Mouse (Mus musculus): ENCODE data around the gene Atp8a1. TPM values are rescaled to one million over a fixed set of nuclear protein-coding genes. Genes with fewer than 3 reads are reported as not detected.

Atp8a1 gene
- polyA plus RNA-seq, 2 experiments: 6.9 to 7.1 TPM

GRCm38 (mm10) chr5:67764798-67765197, 82.4 kb downstream of the Atp8a1 start:
- Histone ChIP-seq H3K36me3 (ENCODE audit: control insufficient read depth, insufficient read depth, low read length) (no peaks in the 10 kb centered on the region), H3K27me3 (ENCODE audit: control insufficient read depth, insufficient read depth, low read length) (no peaks in the 10 kb centered on the region), H3K27ac (replicated peaks; ENCODE audit: low read depth, low read length) (no peak overlapping the region), H3K9ac (ENCODE audit: low read depth, low read length, severe bottlenecking) (no peak overlapping the region), H3K4me2 (replicated peaks; ENCODE audit: low read depth, low read length, severe bottlenecking) (no peak overlapping the region), H3K9me3 (ENCODE audit: control insufficient read depth, low read length) (no peaks in the 10 kb centered on the region), H3K4me3 (replicated peaks; ENCODE audit: low read length) (no peak overlapping the region), H3K4me1 (ENCODE audit: control insufficient read depth, insufficient read depth, low read length) (no peaks in the 10 kb centered on the region)
- DNase-seq (ENCODE audit: low spot score) (no peak), ATAC-seq (ENCODE audit: low FRiP score, low read depth) (no peak)
- WGBS: 90% methylated on average over 3 of the region's 3 CpGs
- TF ChIP-seq POLR2A (IDR thresholded peaks at IDR 0.05; ENCODE audit: borderline replicate concordance, extremely low read depth, insufficient read depth, insufficient read length): no peak

- no peak overlapping the region for H3K9ac ChIP-seq (ENCODE audit: low read depth, low read length, severe bottlenecking)
- no peaks in the 10 kb centered on the region for H3K9me3 ChIP-seq (ENCODE audit: control insufficient read depth, low read length)
- H3K36me3 ChIP-seq (ENCODE audit: control insufficient read depth, insufficient read depth, low read length): no peaks in the 10 kb centered on the region
- H3K4me3 ChIP-seq (replicated peaks; ENCODE audit: low read length): no peak overlapping the region
- TF ChIP-seq POLR2A (IDR thresholded peaks at IDR 0.05; ENCODE audit: borderline replicate concordance, extremely low read depth, insufficient read depth, insufficient read length): no peak
- H3K4me1 ChIP-seq (ENCODE audit: control insufficient read depth, insufficient read depth, low read length): no peaks in the 10 kb centered on the region
- ATAC-seq (ENCODE audit: low FRiP score, low read depth) (no peak), DNase-seq (ENCODE audit: low spot score) (no peak)
- no peak overlapping the region for H3K27ac ChIP-seq (replicated peaks; ENCODE audit: low read depth, low read length)
- H3K27me3 ChIP-seq (ENCODE audit: control insufficient read depth, insufficient read depth, low read length): no peaks in the 10 kb centered on the region
- H3K4me2 ChIP-seq (replicated peaks; ENCODE audit: low read depth, low read length, severe bottlenecking): no peak overlapping the region
- 78% methylated on average over 6 of the region's 6 CpGs for WGBS
These were observed 89.1 kb downstream of the Atp8a1 start for GRCm38 (mm10) chr5:67758126-67758525.

- DNase-seq (ENCODE audit: low spot score): peak; percentile 23
These were observed 91.1 kb downstream of the Atp8a1 start for GRCm38 (mm10) chr5:67756138-67756537.

GRCm38 (mm10) chr5:67753057-67753456, 94.2 kb downstream of the Atp8a1 start:
- 33% methylated on average over 2 of the region's 2 CpGs for WGBS
- H3K27ac ChIP-seq (replicated peaks; ENCODE audit: low read depth, low read length): no peak overlapping the region
- no peak for TF ChIP-seq POLR2A (IDR thresholded peaks at IDR 0.05; ENCODE audit: borderline replicate concordance, extremely low read depth, insufficient read depth, insufficient read length)
- H3K27me3 ChIP-seq (ENCODE audit: control insufficient read depth, insufficient read depth, low read length): no peaks in the 10 kb centered on the region
- no peak overlapping the region for H3K4me2 ChIP-seq (replicated peaks; ENCODE audit: low read depth, low read length, severe bottlenecking)
- no peaks in the 10 kb centered on the region for H3K36me3 ChIP-seq (ENCODE audit: control insufficient read depth, insufficient read depth, low read length)
- H3K9me3 ChIP-seq (ENCODE audit: control insufficient read depth, low read length): no peaks in the 10 kb centered on the region
- H3K4me1 ChIP-seq (ENCODE audit: control insufficient read depth, insufficient read depth, low read length): no peaks in the 10 kb centered on the region
- ATAC-seq (ENCODE audit: low FRiP score, low read depth) (no peak), DNase-seq (ENCODE audit: low spot score) (no peak)
- H3K9ac ChIP-seq (ENCODE audit: low read depth, low read length, severe bottlenecking): no peak overlapping the region
- no peak overlapping the region for H3K4me3 ChIP-seq (replicated peaks; ENCODE audit: low read length)

More at GRCm38 (mm10) chr5:67756138-67756537, 91.1 kb downstream of the Atp8a1 start:
- Histone ChIP-seq H3K4me1 (ENCODE audit: control insufficient read depth, insufficient read depth, low read length) (no peaks in the 10 kb centered on the region), H3K36me3 (ENCODE audit: control insufficient read depth, insufficient read depth, low read length) (no peaks in the 10 kb centered on the region), H3K9me3 (ENCODE audit: control insufficient read depth, low read length) (no peaks in the 10 kb centered on the region), H3K27me3 (ENCODE audit: control insufficient read depth, insufficient read depth, low read length) (no peaks in the 10 kb centered on the region), H3K27ac (replicated peaks; ENCODE audit: low read depth, low read length) (no peak overlapping the region), H3K9ac (ENCODE audit: low read depth, low read length, severe bottlenecking) (no peak overlapping the region), H3K4me2 (replicated peaks; ENCODE audit: low read depth, low read length, severe bottlenecking) (no peak overlapping the region), H3K4me3 (replicated peaks; ENCODE audit: low read length) (no peak overlapping the region)
- no peak for ATAC-seq (ENCODE audit: low FRiP score, low read depth)
- 21% methylated on average over 6 of the region's 6 CpGs for WGBS
- no peak for TF ChIP-seq POLR2A (IDR thresholded peaks at IDR 0.05; ENCODE audit: borderline replicate concordance, extremely low read depth, insufficient read depth, insufficient read length)

- no peak for ATAC-seq (ENCODE audit: low FRiP score, low read depth)
- WGBS: 77% methylated on average over 10 of the region's 10 CpGs
- no peak for TF ChIP-seq POLR2A (IDR thresholded peaks at IDR 0.05; ENCODE audit: borderline replicate concordance, extremely low read depth, insufficient read depth, insufficient read length)
- Histone ChIP-seq H3K4me3 (replicated peaks; ENCODE audit: low read length) (no peak overlapping the region), H3K4me1 (ENCODE audit: control insufficient read depth, insufficient read depth, low read length) (no peaks in the 10 kb centered on the region), H3K9me3 (ENCODE audit: control insufficient read depth, low read length) (no peaks in the 10 kb centered on the region), H3K27me3 (ENCODE audit: control insufficient read depth, insufficient read depth, low read length) (no peaks in the 10 kb centered on the region), H3K27ac (replicated peaks; ENCODE audit: low read depth, low read length) (no peak overlapping the region), H3K9ac (ENCODE audit: low read depth, low read length, severe bottlenecking) (no peak overlapping the region), H3K4me2 (replicated peaks; ENCODE audit: low read depth, low read length, severe bottlenecking) (no peak overlapping the region), H3K36me3 (ENCODE audit: control insufficient read depth, insufficient read depth, low read length) (no peaks in the 10 kb centered on the region)
- no peak for DNase-seq (ENCODE audit: low spot score)
These were observed 94.6 kb downstream of the Atp8a1 start for GRCm38 (mm10) chr5:67752629-67753028.

- no peaks in the 10 kb centered on the region for H3K9me3 ChIP-seq (ENCODE audit: control insufficient read depth, low read length)
- no peaks in the 10 kb centered on the region for H3K4me1 ChIP-seq (ENCODE audit: control insufficient read depth, insufficient read depth, low read length)
- no peaks in the 10 kb centered on the region for H3K27me3 ChIP-seq (ENCODE audit: control insufficient read depth, insufficient read depth, low read length)
- H3K4me3 ChIP-seq (replicated peaks; ENCODE audit: low read length): no peak overlapping the region
- WGBS: 36% methylated on average over 3 of the region's 3 CpGs
- no peaks in the 10 kb centered on the region for H3K36me3 ChIP-seq (ENCODE audit: control insufficient read depth, insufficient read depth, low read length)
- no peak for TF ChIP-seq POLR2A (IDR thresholded peaks at IDR 0.05; ENCODE audit: borderline replicate concordance, extremely low read depth, insufficient read depth, insufficient read length)
- peak; percentile 37 for DNase-seq (ENCODE audit: low spot score)
- ATAC-seq (ENCODE audit: low FRiP score, low read depth): no peak
- no peak overlapping the region for H3K4me2 ChIP-seq (replicated peaks; ENCODE audit: low read depth, low read length, severe bottlenecking)
- no peak overlapping the region for H3K9ac ChIP-seq (ENCODE audit: low read depth, low read length, severe bottlenecking)
- no peak overlapping the region for H3K27ac ChIP-seq (replicated peaks; ENCODE audit: low read depth, low read length)
These were observed 95.2 kb downstream of the Atp8a1 start for GRCm38 (mm10) chr5:67752007-67752406.

Data from limb, embryonic 14.5 days (tissue).